16 mouse cellular contexts compared by ENCODE assay signal in genomic region chr15:62224798-62225197, GRCm38 (mm10).
"Had no signal": no experiment of that assay in that cellular context is flagged by ENCODE, and none has a peak within 500 bp of the region (broad histone marks: within the 10 kb centered on the region; RNA-seq: fewer than 3 reads in every experiment).

No protein-coding gene starts in this region.

- H3K9me3 ChIP-seq: megakaryocyte, embryonic 14.5 days; midbrain, embryonic 10.5 days; midbrain, embryonic 13.5 days; stomach, embryonic 15.5 days had no signal

- H3K9ac ChIP-seq: lung, embryonic 14.5 days; midbrain, embryonic 13.5 days; stomach, embryonic 15.5 days had no signal

- H3K4me2 ChIP-seq: lung, embryonic 14.5 days; midbrain, embryonic 13.5 days; stomach, embryonic 15.5 days had no signal

- DNase-seq: kidney, adult 2 months; kidney, postnatal 25 days; layer of hippocampus, adult 9-11 months; lung, embryonic 14.5 days; thymus, postnatal 4 days had no signal

- H3K36me3 ChIP-seq: midbrain, embryonic 10.5 days; midbrain, embryonic 13.5 days; stomach, embryonic 15.5 days had no signal

- H3K4me3 ChIP-seq: layer of hippocampus, adult 2 months; megakaryocyte, embryonic 14.5 days; midbrain, embryonic 10.5 days; midbrain, embryonic 13.5 days; myocyte; stomach, embryonic 15.5 days had no signal

- H3K27ac ChIP-seq: kidney, postnatal 0 days; layer of hippocampus, adult 2 months; macrophage; midbrain, embryonic 10.5 days; midbrain, embryonic 13.5 days; stomach, embryonic 15.5 days had no signal

- H3K4me1 ChIP-seq: midbrain, embryonic 10.5 days; midbrain, embryonic 13.5 days; stomach, embryonic 15.5 days had no signal

- H3K27me3 ChIP-seq: megakaryocyte, embryonic 14.5 days; midbrain, embryonic 13.5 days; stomach, embryonic 15.5 days had no signal

- ATAC-seq: intestine, postnatal 0 days; lung, postnatal 0 days; midbrain, embryonic 13.5 days; midbrain, embryonic 16.5 days had no signal
